Mouse (Mus musculus) thymus, postnatal 10 days (tissue): Measurements from ENCODE around the gene 6430571L13Rik.

Experiments used
- DNase-seq, 2 experiments: peaks; one replicate each; pipeline ENCODE4 v3.0.0; 2021; ENCODE audit warnings: low spot score in 2 of 2

Gene 6430571L13Rik

DNA sequence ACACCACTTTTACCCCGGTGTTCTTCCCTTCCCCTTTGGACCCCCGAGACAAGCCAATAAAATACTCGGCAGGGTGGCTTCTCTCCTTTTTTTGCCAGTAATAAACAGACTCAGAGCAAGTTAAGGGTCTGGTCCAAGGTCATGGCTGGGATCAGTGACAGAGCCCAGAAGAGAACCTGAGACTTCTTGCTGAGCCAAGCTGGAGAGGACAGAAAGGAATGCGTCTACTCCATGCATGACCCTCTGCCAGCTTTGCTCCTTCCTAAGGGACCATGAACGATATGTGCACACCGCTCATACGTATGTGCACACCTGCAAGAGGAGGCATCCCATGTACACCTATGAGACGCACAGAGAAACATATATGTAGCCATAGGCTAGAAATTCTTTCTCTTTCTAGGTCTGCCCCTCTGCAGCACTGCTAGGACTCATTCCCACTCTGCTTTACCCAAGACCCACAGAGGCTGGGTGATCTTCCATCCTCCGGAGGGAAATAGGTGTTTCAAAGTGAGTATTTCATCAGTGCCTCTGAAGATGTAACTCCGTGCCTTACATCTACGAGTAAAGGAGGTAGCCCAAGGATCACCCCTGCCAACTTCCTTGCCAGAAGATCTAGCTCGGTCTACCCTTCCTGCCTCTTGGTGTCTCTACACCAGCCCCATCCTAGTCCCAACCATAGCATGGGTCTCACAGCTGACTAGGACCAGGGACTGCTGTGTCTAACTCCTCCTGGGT, 676 bp downstream of the 6430571L13Rik start:
- no peak for DNase-seq

DNA sequence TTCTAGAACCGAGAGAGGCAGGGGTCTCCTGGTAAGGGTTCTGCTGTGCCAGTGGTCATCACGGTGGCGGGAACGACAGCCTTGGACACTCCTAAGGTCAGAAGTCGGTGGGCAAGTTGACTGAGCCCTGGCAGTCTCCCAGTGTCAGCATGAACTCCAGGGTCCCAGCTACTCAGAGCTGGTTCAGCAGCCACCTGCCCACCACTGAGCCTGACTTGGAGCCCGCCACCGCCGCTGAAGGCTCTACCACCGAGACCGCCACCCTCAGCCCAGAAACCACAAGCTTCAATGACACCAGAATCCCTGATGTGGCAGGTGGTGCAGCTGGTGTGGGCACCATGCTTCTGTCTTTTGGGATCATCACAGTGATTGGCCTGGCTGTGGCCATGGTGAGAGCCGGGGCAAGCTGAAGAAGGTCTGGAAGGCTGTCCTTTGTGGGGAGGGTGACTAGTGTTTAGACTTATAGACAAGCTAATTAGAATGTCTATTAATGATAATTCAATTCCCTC, 1.9 kb downstream of the 6430571L13Rik start:
- peak in 1 of 2 experiments; percentile 17 for DNase-seq

DNA sequence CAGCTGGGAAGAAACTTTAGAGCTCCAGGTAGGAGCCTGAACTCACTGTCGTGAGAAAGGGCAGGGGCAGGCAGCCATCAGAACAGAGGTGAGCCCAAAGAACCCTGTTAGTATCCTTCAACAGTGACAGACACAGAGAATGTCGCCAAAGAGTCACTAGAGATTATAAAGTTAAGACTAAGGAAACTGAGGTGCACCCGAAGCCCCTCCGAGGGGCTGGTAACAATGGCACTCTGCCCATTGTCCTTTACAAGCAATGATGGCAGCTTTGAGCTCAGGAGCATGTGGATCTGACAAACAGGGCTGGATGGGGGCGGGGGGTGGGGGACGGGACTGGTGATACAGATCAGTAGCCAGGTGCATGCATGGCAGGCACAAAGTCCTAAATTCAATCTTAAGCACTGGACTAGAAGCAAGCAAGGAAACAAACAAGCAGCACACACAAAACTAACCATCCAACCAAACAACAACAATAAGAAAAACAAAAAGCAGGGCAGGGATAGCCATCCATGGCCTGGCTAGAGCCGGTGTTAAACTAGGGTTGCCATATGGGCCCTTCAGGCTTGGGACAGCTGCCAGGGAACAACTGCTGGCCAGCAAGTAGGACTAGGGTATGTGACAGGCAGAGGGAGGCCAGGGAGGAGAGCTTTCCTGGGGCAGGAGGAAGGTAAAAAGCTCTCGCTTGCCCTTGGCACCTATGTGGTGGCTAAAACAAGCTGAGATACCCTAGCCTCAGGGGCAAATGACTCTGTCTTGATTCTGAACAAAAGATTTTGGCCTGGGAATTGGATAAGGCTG, 2.9 kb downstream of the 6430571L13Rik start:
- DNase-seq = no peak

DNA sequence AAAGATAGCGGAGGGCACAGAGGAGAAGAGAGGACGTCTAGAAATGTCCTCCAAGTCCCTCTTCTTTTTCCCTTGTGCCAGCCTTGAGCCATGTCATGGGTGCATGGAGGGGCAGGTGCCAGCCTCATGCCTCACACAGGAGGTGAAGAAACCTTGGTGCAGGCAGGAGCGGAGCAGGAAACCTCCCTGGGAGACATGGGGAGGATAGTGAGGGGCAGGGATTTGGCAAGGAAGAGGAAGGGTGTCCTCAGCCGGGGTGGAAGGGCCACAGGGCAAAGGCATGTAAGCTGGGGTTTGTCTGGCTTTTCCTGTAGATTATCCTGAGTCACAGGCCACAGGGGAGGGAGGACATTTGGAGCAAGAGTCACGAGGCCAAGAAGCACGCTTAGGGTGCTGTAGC, 3.6 kb downstream of the 6430571L13Rik start:
- no peak for DNase-seq

DNA sequence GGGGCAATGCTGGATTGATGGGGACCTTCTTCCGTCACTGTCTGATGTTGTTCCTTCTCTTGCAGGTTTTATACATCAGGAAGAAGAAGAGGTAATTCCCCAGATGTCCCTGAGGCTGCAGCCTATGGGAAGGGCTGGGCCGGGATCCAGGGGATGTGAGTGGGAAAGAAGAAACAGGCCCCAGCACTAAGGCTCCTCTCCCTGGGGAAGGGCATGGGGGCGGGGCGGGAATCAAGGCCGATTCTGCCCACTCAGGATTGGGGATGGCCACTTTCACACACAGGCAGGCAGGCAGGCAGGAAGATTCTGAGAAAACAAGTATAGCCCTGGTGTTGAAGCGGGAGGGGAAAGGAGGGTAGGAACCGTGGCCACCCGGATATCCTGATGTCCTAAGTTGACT, 5.7 kb downstream of the 6430571L13Rik start:
- DNase-seq = no peak

DNA sequence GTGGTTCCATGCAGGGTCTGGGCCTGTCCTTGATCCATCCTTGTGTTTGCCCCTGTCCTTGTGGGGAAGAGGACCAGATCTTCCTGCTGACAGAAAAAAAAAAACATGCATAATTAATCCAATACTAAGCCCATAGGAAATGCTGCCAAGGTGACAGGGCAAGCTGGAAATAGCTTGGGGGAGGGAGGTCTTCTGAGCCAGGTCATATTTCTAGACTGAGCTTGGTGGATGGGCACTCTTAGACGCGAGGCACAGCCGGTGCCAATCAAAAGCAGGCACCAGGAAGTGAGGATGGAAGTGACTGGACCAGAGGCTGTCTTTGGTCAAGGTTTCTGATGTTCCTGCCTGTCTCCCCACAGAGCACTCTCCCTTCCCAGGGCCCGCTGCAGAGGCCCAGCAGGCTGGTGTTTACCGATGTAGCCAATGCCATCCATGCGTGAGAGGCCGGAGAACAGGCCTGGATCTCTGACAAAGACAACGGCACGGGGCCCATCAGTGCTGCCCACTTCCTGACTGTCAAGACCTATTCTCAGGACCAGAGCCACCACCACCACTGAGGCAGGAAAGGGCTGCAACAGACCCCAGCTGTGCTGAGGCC, 7.3 kb downstream of the 6430571L13Rik start:
- no peak for DNase-seq

DNA sequence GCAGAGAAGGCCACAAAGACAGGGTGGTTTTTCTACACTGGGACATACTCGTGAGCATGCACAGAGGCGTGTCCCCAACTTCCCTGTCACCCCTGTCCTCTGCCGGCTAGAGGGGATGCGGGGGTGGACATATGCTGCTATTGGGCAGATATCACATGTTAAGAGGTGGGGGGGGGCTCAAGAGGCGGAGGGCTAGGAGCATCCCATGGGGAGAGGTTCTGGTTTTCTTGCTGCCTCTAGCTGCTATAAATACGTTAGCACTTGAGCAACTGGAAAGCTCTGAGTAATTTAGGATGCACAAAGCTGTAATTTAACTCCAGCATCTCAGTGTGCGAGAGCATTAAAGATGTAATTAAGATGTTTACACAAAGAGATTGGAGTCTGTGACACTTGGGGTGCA, 8.9 kb downstream of the 6430571L13Rik start:
- no peak for DNase-seq

DNA sequence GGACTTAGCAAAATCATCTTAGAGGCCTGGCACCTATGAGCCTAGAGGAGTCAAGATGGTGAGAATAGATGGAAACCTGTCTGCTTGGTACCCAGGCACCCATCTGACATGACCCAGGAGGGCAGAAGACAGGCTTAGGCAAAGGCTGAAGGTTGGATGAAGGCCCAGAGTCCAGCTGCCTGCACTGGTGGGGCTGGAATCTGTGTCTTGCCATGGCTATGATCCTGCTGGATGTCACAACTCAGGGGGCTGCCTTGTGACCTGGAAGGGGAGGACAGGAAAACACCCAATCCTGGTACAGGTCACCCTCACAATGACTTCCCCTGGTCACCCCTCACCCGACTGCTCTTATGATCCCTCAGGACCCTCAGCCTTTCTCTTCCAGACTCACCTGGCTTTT, 14.4 kb downstream of the 6430571L13Rik start:
- no peak for DNase-seq

DNA sequence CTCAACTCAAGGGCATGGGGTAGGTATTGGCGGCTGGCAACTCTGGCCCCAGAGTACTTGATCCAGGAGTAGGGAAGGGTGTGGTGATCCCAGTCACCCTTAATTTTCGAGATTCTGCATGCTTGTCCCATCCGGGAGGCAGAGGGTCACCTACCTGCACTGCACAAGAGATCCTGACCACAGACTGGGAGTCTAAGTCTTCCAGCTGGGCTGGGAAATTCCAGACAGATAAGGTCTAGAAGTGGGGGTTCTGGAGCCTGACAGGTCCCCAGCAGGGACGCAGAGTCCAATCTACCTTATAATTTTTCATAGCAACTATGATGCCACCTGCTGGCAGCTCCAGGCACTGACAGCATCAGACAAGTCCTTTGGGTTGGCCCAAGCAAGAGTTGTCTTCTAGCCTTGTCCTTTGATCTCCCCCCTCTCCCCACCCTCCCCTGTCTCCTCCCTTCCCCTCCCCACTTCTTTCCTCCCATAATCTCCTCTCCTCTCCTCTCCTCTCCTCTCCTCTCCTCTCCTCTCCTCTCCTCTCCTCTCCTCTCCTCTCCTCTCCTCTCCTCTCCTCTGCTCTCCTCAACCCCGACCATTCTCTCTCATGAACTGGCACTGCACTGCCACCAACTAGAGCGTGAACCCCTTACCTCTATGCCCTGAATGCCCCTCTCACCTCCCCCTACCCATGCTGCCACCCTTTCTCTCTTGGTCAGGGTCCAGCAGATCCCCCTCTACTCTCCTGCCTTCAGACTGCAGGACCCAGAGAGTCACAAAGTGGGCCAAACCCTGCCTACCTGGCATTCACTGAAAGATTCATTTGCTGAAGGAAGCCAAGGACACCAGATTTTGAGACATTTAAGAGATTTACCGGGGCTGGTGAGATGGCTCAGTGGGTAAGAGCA, 15.7 kb downstream of the 6430571L13Rik start:
- DNase-seq = peak in 1 of 2 experiments; percentile 50

DNA sequence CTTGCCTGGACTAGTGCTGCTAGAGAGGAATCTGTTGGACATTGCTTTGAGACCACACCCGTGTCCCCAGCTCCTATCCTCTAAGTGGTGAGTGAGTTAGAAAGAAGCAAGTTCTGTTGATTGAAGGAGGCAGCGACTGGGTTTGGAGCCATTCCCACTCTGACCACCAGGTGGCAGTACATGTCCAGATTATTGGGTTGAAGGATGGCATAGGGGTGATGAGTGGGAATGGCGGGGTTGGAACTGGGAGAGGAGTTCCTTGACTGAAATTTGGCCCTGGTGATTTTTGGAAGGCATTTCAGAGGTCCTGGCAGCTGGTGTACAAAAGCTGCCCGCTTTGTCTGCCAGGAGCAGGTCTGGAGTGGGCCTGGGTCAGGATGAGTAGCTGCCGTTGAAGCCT, 17.2 kb downstream of the 6430571L13Rik start:
- DNase-seq = peak; percentile 33 to 69

DNA sequence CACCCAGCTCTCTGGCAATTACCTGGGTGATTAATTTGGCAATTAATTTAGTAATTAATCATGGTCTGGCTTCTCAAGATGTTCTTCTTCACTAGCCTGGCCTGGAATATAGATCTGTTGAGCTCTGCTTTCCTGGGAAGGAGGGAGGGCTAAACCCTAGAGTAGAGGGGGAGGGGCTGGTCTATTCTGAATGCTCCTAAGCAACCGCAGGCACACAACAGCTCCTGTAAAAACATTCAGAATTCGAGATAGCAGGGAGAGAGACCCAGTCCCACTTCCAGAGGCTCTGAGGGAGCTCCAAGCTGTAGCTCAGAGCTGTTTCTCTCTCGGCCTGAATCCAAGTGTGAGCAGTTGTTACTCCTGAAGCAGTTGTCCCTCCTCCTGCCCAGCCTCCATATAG, 20.6 kb downstream of the 6430571L13Rik start:
- no peak for DNase-seq

DNA sequence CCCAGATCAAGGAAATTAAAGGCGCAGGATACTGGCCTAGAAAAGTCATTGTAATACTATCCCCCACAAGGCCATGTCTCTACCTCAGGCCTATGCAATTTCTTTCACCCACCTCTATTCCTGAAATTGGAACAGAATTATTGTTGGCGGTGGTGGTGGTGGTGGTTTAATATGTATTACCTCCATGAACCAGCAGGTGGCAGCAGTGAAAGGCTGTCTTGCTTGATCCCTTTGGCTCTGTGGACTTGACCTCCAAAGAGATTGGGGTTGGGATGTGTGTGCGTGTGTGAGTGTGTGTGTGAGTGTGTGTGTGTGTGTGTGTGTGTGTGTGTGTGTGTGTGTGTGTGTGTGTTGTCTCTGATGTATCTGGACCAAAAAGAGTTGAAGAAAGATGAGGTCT, 26.2 kb downstream of the 6430571L13Rik start:
- DNase-seq = peak; percentile 8 to 60

DNA sequence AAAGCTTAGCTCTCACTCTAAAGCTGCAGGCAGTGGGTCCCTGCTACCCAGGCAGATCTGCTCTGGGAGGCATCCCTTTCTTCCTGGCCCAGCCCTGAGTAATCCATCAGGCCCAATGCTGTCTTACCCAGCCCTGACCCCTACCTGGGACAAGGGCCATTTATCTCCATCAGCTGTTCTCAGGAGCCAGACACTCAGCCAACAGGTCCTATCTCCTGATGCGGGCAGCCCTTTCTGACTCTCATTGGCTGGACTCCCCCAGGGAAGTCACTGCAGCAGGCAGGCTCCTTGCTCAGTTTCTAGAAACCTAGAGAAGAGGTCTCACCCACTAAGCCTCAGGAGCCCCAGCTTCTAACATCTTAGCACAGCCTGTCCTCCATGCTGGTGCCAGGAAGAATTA, 27.9 kb downstream of the 6430571L13Rik start:
- no peak for DNase-seq

DNA sequence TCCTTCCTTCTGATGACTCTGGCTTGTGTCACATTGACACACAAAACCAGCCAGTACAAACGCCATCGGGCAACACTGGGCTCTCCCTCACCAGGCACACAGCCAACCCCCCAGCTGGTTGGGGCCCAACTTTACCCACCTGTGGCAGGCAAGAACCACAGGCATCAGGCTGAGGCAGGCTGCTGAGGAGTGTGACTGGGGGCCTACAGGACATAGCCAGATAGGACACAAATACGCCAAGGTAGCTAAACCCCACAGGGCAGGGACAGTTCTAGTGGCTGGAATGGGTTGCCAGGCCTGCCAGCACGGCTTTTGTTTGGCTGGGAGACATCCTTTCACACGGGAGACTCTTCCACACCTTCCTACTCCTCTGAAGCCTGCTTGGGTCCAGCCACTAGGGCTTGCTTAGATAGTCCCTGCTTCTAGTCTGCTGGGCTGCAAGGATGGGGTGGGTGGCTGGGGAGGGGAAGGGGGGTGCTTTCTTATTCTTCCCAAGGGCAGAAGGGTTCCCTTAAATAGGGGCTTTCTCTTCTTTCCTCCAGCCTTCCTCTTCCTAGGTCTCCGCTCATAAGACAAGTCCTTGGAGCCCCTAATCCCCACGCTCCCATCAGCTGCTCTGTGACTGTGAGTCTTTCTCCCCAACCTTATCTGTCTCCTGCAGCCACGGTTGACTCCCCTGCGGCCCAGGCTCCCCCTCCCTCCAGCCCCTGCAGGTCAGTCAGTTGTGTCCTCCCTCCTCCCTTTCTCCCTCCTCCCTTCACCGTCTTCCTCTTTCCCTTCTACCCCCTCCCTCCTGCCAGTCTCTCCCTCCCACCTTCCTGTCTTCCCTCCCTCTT, 29.1 kb downstream of the 6430571L13Rik start:
- no peak for DNase-seq

DNA sequence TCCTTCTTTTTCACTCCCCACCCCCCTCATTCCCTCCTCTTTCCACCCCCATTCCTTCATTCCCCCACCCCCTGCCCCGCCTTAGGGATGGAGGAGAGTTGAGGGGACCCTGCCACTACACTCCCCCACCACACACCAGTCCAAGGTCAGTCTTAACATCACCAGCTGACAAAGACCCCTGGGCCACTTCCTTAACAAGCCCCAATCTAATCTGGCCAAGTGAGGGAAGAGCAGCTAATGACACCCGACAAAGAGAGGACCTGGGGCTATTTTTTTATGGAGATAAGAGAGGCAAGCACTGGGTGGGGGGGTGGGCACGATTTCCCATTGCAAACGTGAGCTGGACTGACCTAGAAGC, 29.7 kb downstream of the 6430571L13Rik start:
- no peak for DNase-seq

DNA sequence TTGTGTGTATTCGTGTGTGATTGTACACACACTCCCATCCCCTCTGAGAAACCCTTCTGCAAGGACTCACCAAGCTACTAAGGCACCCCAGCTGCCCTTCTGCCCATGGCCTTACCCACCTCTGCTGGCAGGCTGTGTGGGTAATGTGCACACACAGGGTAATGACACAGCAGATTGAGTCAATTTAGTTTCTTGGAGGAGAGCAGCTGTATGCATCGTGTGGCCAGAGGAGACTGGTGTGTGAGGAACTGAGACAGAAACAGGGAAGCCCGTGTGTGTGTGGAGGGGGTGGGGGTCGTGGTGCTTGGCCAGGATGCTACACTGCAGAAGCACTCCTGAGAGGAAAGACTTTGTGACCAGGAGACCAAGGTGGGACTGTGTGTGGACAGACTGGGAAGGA, 32.0 kb downstream of the 6430571L13Rik start:
- DNase-seq = no peak

DNA sequence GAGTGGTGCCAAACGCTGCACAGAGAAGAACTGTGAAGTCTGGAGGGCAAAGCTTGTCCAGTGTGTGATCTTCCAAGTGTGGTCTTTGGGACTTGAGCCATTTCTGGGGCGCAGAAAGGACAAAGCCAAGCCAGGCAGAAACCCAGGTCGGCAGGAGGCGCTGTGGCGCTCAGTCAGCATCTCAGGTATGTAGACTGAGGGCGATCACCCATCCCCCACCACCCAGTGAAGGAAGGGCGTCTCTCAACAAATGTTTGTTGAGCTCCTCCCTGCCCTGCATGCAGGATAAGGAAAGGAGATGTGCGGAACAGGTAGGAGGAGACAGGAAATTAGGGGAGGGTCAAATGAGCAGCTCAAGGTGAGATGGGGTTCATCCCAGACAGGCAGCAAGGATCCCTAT, 34.2 kb downstream of the 6430571L13Rik start:
- peak in 1 of 2 experiments; percentile 21 for DNase-seq

DNA sequence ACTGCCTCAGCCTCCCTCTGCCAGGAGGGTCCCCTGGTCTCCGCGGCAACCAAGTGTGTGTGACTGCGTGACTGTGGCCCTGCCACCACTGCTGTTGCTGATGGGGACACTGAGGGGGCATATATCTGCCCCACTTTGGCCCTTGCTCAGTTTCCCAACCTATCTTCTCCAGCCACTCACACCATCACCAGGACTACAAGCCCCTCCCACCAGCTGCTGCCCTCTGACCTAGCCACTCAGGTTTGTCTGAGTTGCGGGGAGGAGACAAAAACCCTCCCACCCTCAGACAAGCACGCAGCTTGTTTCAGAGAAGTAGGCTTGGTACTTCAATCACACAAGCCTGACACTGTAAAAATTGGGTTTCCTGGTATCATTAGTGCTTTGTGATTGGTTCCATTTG, 35.0 kb downstream of the 6430571L13Rik start:
- DNase-seq = no peak

DNA sequence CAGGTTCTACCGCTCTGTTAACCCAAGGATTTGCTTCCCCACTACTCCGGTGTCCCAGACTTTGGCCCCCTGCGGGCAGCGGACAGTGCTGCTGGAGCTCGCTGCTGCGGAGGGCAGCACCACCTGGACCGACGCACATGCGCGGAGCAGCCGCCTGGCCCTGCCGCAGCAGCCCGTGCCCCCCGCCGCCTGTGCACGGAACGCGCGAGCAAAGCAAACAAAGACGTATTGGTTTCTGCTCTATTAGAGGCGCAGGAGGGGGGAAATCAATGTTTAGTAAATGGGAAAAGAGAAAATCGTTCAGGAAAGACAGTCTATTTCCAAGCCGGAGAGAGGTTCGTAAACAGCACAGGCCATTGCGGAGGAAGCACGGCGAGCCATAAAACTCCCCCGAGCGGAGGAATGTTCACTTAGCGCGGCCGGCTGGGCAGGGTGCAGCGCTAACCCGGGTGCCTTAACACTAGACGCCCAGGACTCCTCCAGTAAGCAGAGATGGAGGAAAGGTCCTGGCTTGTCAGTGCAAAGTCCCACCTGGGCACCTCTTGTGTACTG, 37.6 kb downstream of the 6430571L13Rik start:
- DNase-seq = no peak

DNA sequence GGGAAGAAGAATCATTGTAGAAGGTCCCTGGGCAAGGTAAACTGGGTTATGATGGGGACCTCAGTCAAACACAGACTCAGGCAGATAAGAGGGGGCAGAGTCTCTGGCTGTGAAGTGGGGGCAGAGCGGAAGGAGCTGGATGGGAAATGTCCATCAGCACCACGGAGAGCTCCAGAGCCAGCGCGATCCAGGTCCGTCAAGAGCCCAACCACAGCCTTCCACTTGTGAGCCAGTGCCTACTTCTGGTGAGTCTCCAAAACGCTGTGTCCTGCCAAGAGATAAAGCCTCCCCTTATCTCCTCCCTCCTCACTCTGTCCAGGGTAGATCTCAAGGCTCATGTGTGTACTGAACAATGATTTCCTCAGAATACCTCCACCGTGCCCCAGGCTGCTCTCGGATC, 41.3 kb downstream of the 6430571L13Rik start:
- DNase-seq = no peak
